Mouse (Mus musculus) limb, embryonic 10.5 days (tissue): ENCODE data around the gene Vps16. TPM values are rescaled to one million over a fixed set of nuclear protein-coding genes. Genes with fewer than 3 reads are reported as not detected.

Source experiments
- DNase-seq: peaks from one replicate; pipeline ENCODE4 v3.0.0-alpha.2; 2017; ENCODE audit warnings: low spot score
- H3K27ac ChIP-seq: fragments of 300-500 bp; sonication (generic); 2 replicates; pipeline ENCODE4 v1.5.1; 2016; ENCODE audit warnings: mild to moderate bottlenecking
- H3K27me3 ChIP-seq: fragments of 300-500 bp; sonication (generic); 2 replicates; pipeline ENCODE4 v1.6.1; 2016; ENCODE audit warnings: low read depth, mild to moderate bottlenecking; ENCODE audit not compliant: poor library complexity, severe bottlenecking
- H3K36me3 ChIP-seq: fragments of 300-500 bp; sonication (generic); 2 replicates; pipeline ENCODE4 v1.6.1; 2016; ENCODE audit warnings: mild to moderate bottlenecking, moderate library complexity
- H3K4me1 ChIP-seq: fragments of 300-500 bp; sonication (generic); 2 replicates; pipeline ENCODE4 v1.6.1; 2016
- H3K4me3 ChIP-seq: fragments of 300-500 bp; sonication (generic); 2 replicates; pipeline ENCODE4 v1.5.1; 2016; ENCODE audit warnings: mild to moderate bottlenecking, moderate library complexity
- H3K9me3 ChIP-seq: fragments of 300-500 bp; sonication (generic); replicated peaks from 2 replicates; pipeline ENCODE4 v1.6.1; 2016; ENCODE audit warnings: mild to moderate bottlenecking
- WGBS: fragments of 180-500 bp; shearing (Covaris S2); methylation state at CpG from one replicate; pipeline ENCODE4 v1.1.7; 2016; 5-methylcytosine and 5-hydroxymethylcytosine counted together
- polyA plus RNA-seq: library from polyadenylated mRNA; unstranded; fragments of >200 nt; fragmentation: Nextera tagmentation; extraction: Ambion mirVana; gene quantifications from 2 replicates; pipeline ENCODE4 v1.2.1, GENCODE M21; 2016

Gene Vps16
- polyA plus RNA-seq, 1 experiment from 2014 or later = 121 TPM

DNA sequence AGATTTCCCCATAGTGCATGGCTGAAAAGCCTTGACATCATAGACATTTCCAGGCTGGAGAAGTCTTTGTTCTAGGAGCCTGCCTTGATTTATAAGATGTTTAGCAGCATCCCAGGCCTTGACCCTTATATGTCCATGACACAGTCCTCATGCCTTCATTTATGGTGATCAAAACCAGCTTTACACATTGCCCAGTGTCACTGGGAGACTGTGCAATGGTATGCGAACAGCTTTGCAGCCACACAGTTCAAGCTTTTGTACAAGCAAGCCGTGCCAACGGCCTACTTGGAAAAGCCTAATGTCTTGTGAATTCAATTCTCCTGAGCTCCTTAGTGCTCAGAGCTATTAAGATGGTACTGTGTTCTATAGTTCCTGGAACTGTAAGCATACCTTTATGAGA, 58.6 kb downstream of the Vps16 start:
- Histone ChIP-seq H3K9me3 (no peaks in the 10 kb centered on the region), H3K27me3 (no peaks in the 10 kb centered on the region), H3K4me3 (no peak overlapping the region), H3K36me3 (peaks cover 5% of the 10 kb centered on the region), H3K4me1 (no peaks in the 10 kb centered on the region), H3K27ac (no peak overlapping the region)
- no peak for DNase-seq
- 86% methylated on average over 3 of the region's 3 CpGs for WGBS

DNA sequence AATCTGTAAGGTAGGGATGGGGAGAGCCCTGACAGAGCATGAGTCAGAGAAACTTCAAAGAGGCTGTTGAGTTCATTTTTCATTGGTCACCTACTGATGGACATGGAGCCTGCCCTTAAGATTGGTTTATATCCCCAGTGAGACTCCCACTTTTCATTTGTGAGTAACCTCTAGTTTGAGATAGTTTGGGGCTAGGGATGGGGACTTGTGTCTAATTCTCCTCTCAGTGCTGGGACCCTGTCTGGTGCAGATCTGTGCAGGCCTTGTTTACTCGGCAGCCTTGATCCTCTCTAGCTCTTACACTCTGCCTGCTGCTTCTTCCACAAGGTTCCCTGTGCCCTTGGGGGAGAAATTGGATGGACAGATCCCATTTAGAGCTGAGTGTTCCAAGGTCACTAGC, 60.1 kb downstream of the Vps16 start:
- Histone ChIP-seq H3K27ac (no peak overlapping the region), H3K4me1 (no peaks in the 10 kb centered on the region), H3K9me3 (no peaks in the 10 kb centered on the region), H3K4me3 (no peak overlapping the region), H3K36me3 (no peaks in the 10 kb centered on the region), H3K27me3 (no peaks in the 10 kb centered on the region)
- no peak for DNase-seq
- 92% methylated on average over 1 of the region's 1 CpGs for WGBS

DNA sequence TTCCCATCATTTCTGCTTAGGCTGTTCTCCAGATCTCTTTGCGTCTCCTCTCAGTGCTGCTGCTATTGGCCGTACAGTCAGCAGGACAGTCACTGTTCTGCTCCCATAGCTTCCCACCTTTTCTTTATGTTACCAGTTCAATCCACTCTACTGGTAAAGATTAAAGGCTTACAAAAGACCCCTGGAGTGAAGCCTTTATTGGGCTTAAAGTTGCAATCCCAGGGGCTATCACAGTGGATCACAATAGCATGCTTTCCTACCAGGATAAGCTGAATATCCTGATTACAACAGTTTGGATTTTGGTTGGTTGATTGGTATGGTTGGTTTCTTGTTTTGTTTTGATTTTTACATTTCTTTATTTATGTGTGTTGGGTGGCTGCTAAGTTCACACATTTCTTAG, 63.9 kb downstream of the Vps16 start:
- no peak overlapping the region for H3K27ac ChIP-seq
- H3K4me1 ChIP-seq = 0 out of 2 replicates have a peak, but pooled peaks cover 6% of the 10 kb centered on the region
- H3K4me3 ChIP-seq = no peak overlapping the region
- H3K27me3 ChIP-seq = no peaks in the 10 kb centered on the region
- H3K9me3 ChIP-seq = no peaks in the 10 kb centered on the region
- 83% methylated on average over 2 of the region's 2 CpGs for WGBS
- no peak for DNase-seq
- peaks cover 10% of the 10 kb centered on the region for H3K36me3 ChIP-seq

DNA sequence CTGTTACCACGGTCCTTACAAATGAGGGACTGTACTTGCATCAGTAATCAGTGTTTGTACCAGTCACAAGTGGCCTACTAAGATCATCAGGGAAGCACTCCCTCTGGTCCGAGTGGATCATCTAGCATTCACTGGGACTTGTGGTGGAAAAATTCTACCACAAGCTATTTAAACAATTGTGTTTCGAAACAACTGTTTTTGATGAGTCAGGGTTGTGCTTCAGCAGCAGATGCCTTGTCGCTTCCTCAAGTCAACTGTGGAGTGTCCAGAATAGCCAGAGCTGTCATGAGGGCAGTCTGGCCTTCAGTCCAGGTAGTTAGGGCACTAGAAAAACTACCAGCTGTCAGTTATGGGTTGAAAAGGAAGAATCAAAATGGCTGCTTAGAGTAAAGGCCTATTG, 64.5 kb downstream of the Vps16 start:
- 95% methylated on average over 4 of the region's 4 CpGs for WGBS
- DNase-seq = no peak
- no peak overlapping the region for H3K27ac ChIP-seq

DNA sequence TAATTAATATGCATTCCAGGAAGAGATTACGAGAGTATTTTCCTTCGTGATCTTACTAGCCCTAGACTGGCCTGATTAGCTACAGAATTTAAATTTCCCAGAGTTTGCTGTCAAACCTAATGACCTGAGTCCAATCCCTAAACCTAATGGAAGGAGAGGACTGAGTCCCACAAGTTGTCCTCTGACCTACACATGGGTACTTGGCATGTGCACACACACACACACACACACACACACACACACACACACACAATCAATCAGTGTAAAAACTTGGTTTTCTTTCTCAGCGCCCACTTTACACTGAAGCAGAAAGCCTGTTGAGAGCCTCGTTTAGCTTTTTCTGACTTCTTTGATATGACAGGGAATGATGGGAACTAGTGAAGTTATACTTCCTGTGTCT, 67.0 kb downstream of the Vps16 start:
- H3K4me1 ChIP-seq = 0 out of 2 replicates have a peak, but pooled peaks cover 6% of the 10 kb centered on the region
- H3K9me3 ChIP-seq = no peaks in the 10 kb centered on the region
- H3K36me3 ChIP-seq = peaks cover 12% of the 10 kb centered on the region
- WGBS = 81% methylated on average over 4 of the region's 4 CpGs
- no peak overlapping the region for H3K27ac ChIP-seq
- H3K4me3 ChIP-seq = no peak overlapping the region
- no peak for DNase-seq
- H3K27me3 ChIP-seq = no peaks in the 10 kb centered on the region

More for the DNA sequence above, 64.5 kb downstream of the Vps16 start:
- H3K4me3 ChIP-seq = no peak overlapping the region
- H3K9me3 ChIP-seq = no peaks in the 10 kb centered on the region
- no peaks in the 10 kb centered on the region for H3K27me3 ChIP-seq
- H3K36me3 ChIP-seq = peaks cover 12% of the 10 kb centered on the region
- 0 out of 2 replicates have a peak, but pooled peaks cover 6% of the 10 kb centered on the region for H3K4me1 ChIP-seq

DNA sequence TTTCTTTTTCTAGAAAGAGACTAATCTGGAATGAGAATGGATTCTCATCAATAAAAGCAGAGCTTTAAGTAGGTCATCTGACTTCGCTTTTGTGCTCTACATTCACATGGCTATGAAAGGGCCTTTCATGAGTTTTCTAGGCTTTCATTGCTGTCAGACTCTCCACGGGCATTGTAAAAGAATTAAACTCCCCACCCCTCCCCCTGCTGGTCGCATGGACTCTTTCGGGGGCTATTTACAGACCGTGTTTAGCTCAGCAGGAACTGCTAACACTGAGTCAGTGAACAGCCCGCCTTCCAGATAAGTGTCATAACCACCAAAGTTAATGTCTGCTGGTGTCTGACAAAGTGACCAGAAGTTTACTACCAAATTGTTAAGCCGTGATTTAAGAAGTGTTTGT, 67.4 kb downstream of the Vps16 start:
- DNase-seq = no peak
- 47% methylated on average over 7 of the region's 7 CpGs for WGBS
- Histone ChIP-seq H3K27me3 (no peaks in the 10 kb centered on the region), H3K9me3 (no peaks in the 10 kb centered on the region), H3K4me1 (0 out of 2 replicates have a peak, but pooled peaks cover 6% of the 10 kb centered on the region), H3K27ac (no peak overlapping the region), H3K36me3 (peaks cover 12% of the 10 kb centered on the region), H3K4me3 (no peak overlapping the region)

Other genes with a start within 250 kb of the Vps16 start
- gene Snrpb, start 244.9 kb upstream of the Vps16 start, polyA plus RNA-seq = 959 and 1,054 TPM in 2 replicates
- gene Tmc2, start 229.1 kb upstream of the Vps16 start, polyA plus RNA-seq = not detected in 2 replicates
- 440 and 499 TPM in 2 replicates for gene Nop56, start 149.9 kb upstream of the Vps16 start, polyA plus RNA-seq
- 136 and 140 TPM in 2 replicates for gene Idh3b, start 139.8 kb upstream of the Vps16 start, polyA plus RNA-seq
- 0.34 and 0.90 TPM in 2 replicates for gene Ebf4, start 129.2 kb upstream of the Vps16 start, polyA plus RNA-seq
- 65.6 and 75.4 TPM in 2 replicates for gene Cpxm1, start 26.8 kb upstream of the Vps16 start, polyA plus RNA-seq
- gene Gm28372, start 19.1 kb upstream of the Vps16 start, polyA plus RNA-seq = not detected in 2 replicates
- not detected in 2 replicates for gene 1700020A23Rik, start 19.1 kb upstream of the Vps16 start, polyA plus RNA-seq
- not detected in 2 replicates for gene Tmem239, start 17.9 kb upstream of the Vps16 start, polyA plus RNA-seq
- 13.4 and 13.9 TPM in 2 replicates for gene Pced1a, start 362 bp downstream of the Vps16 start, polyA plus RNA-seq
- 73.2 and 85.5 TPM in 2 replicates for gene Ptpra, start 25.9 kb downstream of the Vps16 start, polyA plus RNA-seq
- gene Mrps26, start 139.4 kb downstream of the Vps16 start, polyA plus RNA-seq = 87.3 and 95.6 TPM in 2 replicates
- gene Oxt, start 151.8 kb downstream of the Vps16 start, polyA plus RNA-seq = not detected in 2 replicates
- gene Avp, start 158.2 kb downstream of the Vps16 start, polyA plus RNA-seq = not detected in 2 replicates
- gene Fastkd5, start 205.7 kb downstream of the Vps16 start, polyA plus RNA-seq = 22.3 and 23.4 TPM in 2 replicates
- 22.7 and 22.9 TPM in 2 replicates for gene Ubox5, start 205.7 kb downstream of the Vps16 start, polyA plus RNA-seq
- gene Lzts3, start 218.5 kb downstream of the Vps16 start, polyA plus RNA-seq = 2.4 and 2.7 TPM in 2 replicates
- 43.8 and 44.8 TPM in 2 replicates for gene Ddrgk1, start 240.3 kb downstream of the Vps16 start, polyA plus RNA-seq
- gene Itpa, start 243.3 kb downstream of the Vps16 start, polyA plus RNA-seq = 150 and 154 TPM in 2 replicates